Mouse (Mus musculus): Measurements from ENCODE around the gene Gm21738. TPM values are rescaled to one million over a fixed set of nuclear protein-coding genes. Genes with fewer than 3 reads are reported as not detected.

Gene Gm21738
- not detected for polyA plus RNA-seq (2014; fragmentation: Illumina TruSeq; extraction: RNeasy Lipid Tissue Mini Kit (QIAGEN cat#74804); ENCODE audit: low read depth, low replicate concordance)

DNA sequence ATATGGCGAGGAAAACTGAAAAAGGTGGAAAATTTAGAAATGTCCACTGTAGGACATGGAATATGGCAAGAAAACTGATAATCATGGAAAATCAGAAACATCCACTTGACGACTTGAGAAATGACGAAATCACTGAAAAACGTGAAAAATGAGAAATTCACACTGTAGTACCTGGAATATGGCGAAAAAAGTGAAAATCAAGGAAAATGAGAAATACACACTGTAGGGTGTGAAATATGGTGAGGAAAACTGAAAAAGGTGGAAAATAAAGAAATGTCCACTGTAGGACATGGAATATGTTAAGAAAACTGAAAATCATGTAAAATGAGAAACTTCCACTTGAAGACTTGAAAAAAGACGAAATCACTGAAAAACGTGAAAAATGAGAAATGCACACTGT lies at the start of gene Gm21738:
Gm21738 (minus strand) TSS at position 101 of the 400 bp plus-strand sequence.

Other genes starting within 250 kb of the Gm21738 start
- not detected for gene Gm2244, start 131.0 kb upstream of the Gm21738 start, polyA plus RNA-seq (2014; fragmentation: Illumina TruSeq; extraction: RNeasy Lipid Tissue Mini Kit (QIAGEN cat#74804); ENCODE audit: low read depth, low replicate concordance)
- not detected for gene Gm2237, start 166.2 kb upstream of the Gm21738 start, polyA plus RNA-seq (2014; fragmentation: Illumina TruSeq; extraction: RNeasy Lipid Tissue Mini Kit (QIAGEN cat#74804); ENCODE audit: low read depth, low replicate concordance)
- not detected for gene Gm5458, start 183.7 kb upstream of the Gm21738 start, polyA plus RNA-seq (2014; fragmentation: Illumina TruSeq; extraction: RNeasy Lipid Tissue Mini Kit (QIAGEN cat#74804); ENCODE audit: low read depth, low replicate concordance)

Measured in liver, adult 10 weeks (tissue).